Mouse (Mus musculus) E14TG2a.4 (cell line): ENCODE results near the gene Dpp8.

Source experiments
- H3K27me3 ChIP-seq: 2 replicates; pipeline ENCODE4 v1.6.1; 2014; ENCODE audit warnings: low read length, control low read depth; ENCODE audit not compliant: insufficient read depth
- H3K36me3 ChIP-seq: 2 replicates; pipeline ENCODE4 v1.6.1; 2014; ENCODE audit warnings: low read length, control low read depth; ENCODE audit not compliant: insufficient read depth
- H3K4me1 ChIP-seq: replicated peaks from 2 replicates; pipeline ENCODE4 v1.6.1; 2014; ENCODE audit warnings: low read depth, low read length, control low read depth
- H3K4me3 ChIP-seq: replicated peaks from 2 replicates; pipeline ENCODE4 v1.5.1; 2014; ENCODE audit warnings: mild to moderate bottlenecking, low read length
- H3K9me3 ChIP-seq: 2 replicates; pipeline ENCODE4 v1.6.1; 2014; ENCODE audit warnings: low read length, control low read depth
- CTCF ChIP-seq: conservative IDR thresholded peaks from 2 replicates; pipeline ENCODE4 v1.5.1; 2014; ENCODE audit warnings: low read length
- NANOG ChIP-seq: IDR thresholded peaks from 2 replicates; pipeline ENCODE4 v1.6.1; 2014; ENCODE audit warnings: borderline replicate concordance, low read length, mixed read lengths
- POU5F1 ChIP-seq: IDR thresholded peaks from 2 replicates; pipeline ENCODE4 v1.6.1; 2014; ENCODE audit warnings: low read length, borderline replicate concordance

Gene Dpp8

DNA sequence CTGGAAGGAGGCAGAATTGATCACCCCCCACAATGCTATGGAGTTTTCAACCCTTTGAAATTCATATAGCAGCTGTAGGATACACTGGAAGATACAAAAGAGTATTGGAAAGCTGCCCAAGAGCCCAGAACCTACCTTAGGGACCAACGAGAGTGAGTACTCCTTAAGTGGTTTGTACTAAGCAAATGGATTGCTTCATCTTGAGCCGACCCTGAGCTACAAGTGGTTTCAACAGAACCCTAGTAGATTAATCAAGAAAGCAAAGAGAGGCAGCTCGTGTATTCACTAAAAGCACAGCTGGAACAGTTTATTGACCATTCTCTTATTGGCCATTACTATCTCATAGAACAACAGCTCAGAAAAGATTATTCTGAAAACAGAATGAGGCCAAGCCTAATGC is 13.1 kb upstream of the Dpp8 start:
- no peak overlapping the region for H3K4me3 ChIP-seq
- H3K4me1 ChIP-seq: peaks cover 31% of the 10 kb centered on the region
- H3K9me3 ChIP-seq: no peaks in the 10 kb centered on the region
- TF ChIP-seq NANOG: no peak
- no peak for TF ChIP-seq CTCF
- TF ChIP-seq POU5F1: no peak
- no peaks in the 10 kb centered on the region for H3K36me3 ChIP-seq
- peaks cover 16% of the 10 kb centered on the region for H3K27me3 ChIP-seq

DNA sequence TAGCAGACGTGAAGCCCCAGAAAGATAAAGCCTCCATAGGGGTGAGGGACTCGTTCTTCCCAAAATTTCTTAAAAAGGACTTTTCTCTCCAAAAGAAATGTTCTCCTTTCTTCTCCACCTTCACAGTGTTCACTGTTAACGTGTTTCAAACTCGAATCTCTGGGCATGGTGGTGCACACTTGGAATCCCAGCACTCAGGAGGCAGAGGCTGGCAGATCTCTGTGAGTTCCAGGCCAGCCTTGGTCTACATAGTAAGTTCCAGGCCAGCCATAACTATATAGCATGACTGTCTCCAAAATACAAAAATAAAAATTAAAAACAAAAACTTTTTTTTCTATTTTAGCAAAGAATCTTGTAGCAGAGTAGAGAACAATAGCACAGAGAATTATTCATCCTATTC is 12.1 kb upstream of the Dpp8 start:
- TF ChIP-seq CTCF: no peak
- TF ChIP-seq POU5F1: no peak
- no peak for TF ChIP-seq NANOG
- no peak overlapping the region for H3K4me3 ChIP-seq

DNA sequence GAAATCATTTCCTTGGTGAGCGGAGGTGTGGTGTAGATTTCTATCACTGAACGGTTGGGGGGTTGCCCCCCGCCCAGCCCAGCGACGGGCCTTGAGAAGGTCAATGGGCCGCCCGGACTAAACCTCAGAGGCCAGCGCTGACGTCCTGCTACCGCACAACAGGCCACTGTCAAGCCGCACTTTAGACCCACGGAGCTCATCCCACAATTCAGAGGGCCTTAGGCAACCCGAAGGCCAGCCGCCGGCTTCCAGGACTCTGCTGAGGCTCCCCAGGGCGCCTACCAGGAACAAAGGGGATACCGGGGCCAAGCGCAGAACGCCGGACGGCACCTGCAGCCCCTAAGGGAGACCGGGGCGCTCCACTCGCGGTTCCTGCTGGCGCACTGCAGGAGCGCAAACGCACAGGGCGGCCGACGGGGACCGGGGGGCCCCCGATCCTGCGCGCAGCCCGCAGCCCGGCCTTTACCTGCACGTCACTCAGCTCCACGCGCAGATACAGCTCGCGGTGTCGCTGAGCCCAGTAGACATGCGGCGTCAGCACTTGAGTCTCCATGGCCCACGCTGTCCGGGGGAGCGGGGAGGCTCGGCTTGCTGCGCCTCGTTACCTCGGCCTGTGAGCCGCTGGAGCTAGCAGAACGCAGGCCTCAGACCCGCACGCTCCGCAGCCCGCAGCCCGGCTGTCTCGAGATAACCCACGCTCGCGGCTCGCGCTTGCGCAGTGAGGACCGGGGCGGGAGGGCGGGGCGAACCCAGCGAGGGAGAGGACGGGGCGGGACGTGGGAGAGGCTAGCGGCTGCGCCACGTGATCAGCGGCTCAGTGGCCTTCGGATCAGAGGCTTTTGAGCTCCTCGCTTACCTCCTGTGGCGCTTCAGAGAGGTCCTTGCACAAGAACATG is 11.0 kb upstream of the Dpp8 start, which contains the start of gene Hacd3:
Hacd3 (minus strand) TSS at position 703 of the 896 bp plus-strand sequence.
- H3K9me3 ChIP-seq: no peaks in the 10 kb centered on the region
- peaks cover 28% of the 10 kb centered on the region for H3K4me1 ChIP-seq
- H3K4me3 ChIP-seq: peak within 1 kb of the TSS; percentile 96
- no peak for TF ChIP-seq CTCF
- TF ChIP-seq NANOG: no peak; the same call in 1 of the 2 replicates
- no peak for TF ChIP-seq POU5F1
- H3K36me3 ChIP-seq: no peaks in the 10 kb centered on the region
- peaks cover 18% of the 10 kb centered on the region for H3K27me3 ChIP-seq

More for the DNA sequence above, 12.1 kb upstream of the Dpp8 start:
- Histone ChIP-seq H3K4me1 (peaks cover 31% of the 10 kb centered on the region), H3K27me3 (peaks cover 16% of the 10 kb centered on the region), H3K36me3 (no peaks in the 10 kb centered on the region), H3K9me3 (no peaks in the 10 kb centered on the region)

DNA sequence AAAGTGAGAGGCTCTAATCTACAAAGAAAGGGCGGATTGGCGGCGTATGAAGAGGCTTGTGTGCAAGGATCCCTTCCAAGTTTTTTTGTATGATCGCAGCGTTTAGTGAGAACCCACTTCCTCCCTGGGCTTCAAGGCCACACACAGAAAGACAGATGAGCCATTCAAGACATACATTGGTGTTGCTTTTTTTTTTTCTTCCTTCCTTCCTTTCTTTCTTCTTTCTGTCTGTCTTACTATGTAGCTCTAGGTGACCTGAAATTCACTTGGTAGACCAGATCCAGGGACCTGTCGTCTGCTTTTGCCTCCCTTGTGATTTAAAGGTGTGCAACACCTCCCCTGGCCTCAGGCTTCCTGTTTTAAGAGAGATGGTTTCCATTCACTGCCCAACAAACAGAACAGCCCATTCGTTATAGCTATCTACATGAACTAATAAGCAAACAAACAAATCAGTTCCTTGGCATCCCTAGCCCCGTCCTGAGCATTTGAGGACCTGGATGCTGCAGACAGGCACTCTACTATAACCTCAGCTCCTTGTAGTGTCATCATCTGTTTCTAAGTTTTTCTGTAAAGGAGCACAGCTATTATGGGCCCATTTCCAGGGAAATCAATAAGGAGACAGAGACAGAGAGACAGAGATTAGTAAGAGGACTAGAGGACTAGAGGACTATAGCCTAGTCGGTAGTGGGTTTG is 10.2 kb upstream of the Dpp8 start:
- no peaks in the 10 kb centered on the region for H3K36me3 ChIP-seq
- no peak for TF ChIP-seq CTCF

DNA sequence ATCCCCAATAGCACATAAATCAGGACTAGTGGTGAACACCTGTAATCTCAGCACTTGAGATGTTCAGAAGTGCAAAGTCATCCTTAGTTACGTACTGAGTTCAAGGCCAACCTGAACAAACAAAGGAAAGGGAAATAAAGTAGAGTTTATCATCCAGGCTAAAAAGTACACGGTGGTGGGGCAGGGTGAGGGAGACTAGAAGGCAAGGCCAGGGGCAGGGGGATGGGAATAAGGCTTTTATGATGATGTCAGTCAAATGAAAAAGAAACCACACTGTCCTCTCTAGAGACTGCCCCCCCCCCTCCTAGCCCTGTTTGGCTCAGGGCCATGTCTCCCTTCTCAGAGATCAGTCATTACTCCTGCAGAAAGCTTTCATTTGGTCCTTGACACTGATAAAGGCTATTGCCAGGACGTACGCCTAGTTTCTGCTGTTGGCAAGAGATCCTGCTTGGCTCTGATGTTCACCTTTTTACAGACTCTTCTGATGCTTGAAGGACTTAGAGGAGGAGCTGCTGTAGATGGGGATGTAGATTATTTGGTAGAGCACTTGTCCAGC is 9.6 kb upstream of the Dpp8 start:
- no peak overlapping the region; the same call in 1 of the 2 replicates for H3K4me3 ChIP-seq
- H3K9me3 ChIP-seq: no peaks in the 10 kb centered on the region
- peaks cover 18% of the 10 kb centered on the region for H3K27me3 ChIP-seq
- H3K4me1 ChIP-seq: peaks cover 20% of the 10 kb centered on the region
- no peaks in the 10 kb centered on the region for H3K36me3 ChIP-seq
- TF ChIP-seq NANOG: no peak
- TF ChIP-seq POU5F1: no peak
- TF ChIP-seq CTCF: no peak

More for the DNA sequence above, 10.2 kb upstream of the Dpp8 start:
- peaks cover 18% of the 10 kb centered on the region for H3K27me3 ChIP-seq
- H3K4me1 ChIP-seq: peaks cover 20% of the 10 kb centered on the region
- H3K9me3 ChIP-seq: no peaks in the 10 kb centered on the region
- peak overlapping the region; percentile 96 for H3K4me3 ChIP-seq

DNA sequence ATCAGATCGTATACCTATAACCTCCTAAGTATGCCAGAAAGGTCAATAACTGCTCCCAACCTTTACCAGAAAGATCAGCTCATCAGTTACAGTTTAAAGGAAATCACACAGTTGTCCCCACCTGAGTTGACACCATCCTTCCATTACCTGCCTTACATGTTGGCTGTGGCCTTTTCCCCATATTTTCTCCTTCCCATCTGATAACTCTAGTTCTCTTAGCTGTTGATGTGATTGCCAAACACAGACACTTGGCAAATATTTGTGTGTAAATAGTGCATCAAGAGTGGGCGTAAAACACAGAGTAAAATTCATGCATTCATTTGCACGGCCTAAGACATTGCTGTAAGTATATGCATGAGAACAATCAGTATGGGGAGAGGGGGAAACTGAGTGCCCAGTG is 8.8 kb upstream of the Dpp8 start:
- H3K4me1 ChIP-seq: peaks cover 20% of the 10 kb centered on the region
- peaks cover 18% of the 10 kb centered on the region for H3K27me3 ChIP-seq
- no peak for TF ChIP-seq NANOG
- TF ChIP-seq CTCF: no peak
- TF ChIP-seq POU5F1: no peak
- no peak overlapping the region for H3K4me3 ChIP-seq
- no peaks in the 10 kb centered on the region for H3K36me3 ChIP-seq
- H3K9me3 ChIP-seq: no peaks in the 10 kb centered on the region

DNA sequence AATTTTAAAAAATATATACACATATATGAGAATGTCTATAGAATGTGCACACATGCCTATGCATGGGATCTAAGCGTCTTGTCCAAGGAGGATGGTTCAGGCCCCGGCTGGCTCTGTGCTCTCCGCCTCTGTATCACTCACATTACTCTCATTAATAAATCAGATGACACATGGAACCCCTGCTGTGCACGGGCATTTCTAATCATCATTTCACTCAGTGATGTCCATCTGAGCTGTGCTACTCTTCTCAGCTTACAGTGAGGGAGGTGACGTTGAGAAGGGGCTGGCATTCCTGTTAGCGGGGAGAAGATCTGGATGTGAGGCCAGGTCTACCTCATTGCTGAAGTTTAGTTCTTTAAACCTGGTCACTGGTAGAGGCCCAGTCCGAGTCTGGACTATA is 5.0 kb upstream of the Dpp8 start:
- peaks cover 21% of the 10 kb centered on the region for H3K4me1 ChIP-seq
- H3K9me3 ChIP-seq: peaks cover 5% of the 10 kb centered on the region; the same call in 1 of the 2 replicates
- H3K36me3 ChIP-seq: no peaks in the 10 kb centered on the region
- TF ChIP-seq NANOG (no peak), POU5F1 (no peak), CTCF (no peak)
- H3K27me3 ChIP-seq: peaks cover 3% of the 10 kb centered on the region; the same call in 1 of the 2 replicates
- no peak overlapping the region for H3K4me3 ChIP-seq

DNA sequence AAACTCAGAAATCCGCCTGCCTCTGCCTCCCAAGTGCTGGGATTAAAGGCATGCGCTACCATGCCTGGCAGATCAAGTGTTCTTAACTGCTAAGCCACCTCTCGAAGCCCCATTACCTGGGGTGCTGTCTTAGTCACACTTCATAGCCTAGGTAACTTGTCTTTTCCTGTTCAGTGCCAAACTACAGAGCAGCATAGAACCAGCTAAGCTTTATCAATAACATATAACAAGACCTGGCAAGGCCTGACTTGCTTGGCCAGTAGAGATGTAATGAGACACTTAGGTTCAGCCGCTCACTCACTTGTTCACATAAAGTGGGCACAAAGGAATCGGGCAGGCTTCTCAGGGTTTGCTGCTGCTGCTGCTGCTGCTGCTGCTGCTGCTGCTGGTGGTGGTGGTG is 3.9 kb upstream of the Dpp8 start:
- peaks cover 15% of the 10 kb centered on the region for H3K4me1 ChIP-seq
- no peak for TF ChIP-seq NANOG
- TF ChIP-seq POU5F1: no peak
- no peak for TF ChIP-seq CTCF
- peaks cover 5% of the 10 kb centered on the region; the same call in 1 of the 2 replicates for H3K9me3 ChIP-seq
- H3K4me3 ChIP-seq: no peak overlapping the region
- peaks cover 3% of the 10 kb centered on the region; the same call in 1 of the 2 replicates for H3K27me3 ChIP-seq
- no peaks in the 10 kb centered on the region for H3K36me3 ChIP-seq
